ENCODE assay signal across 10 mouse cellular contexts in genomic region chr4:108781596-108781995, GRCm38 (mm10). TPM values are rescaled to one million over a fixed set of nuclear protein-coding genes. Genes with fewer than 3 reads are reported as not detected.
A peak's percentile ranks its signal among the peaks of the same experiment; 100 is the strongest.
DNase-seq lines count a peak whose midpoint lies in the region; ATAC-seq lines count a peak whose summit lies in the region.
"Had no signal": no experiment of that assay in that cellular context is flagged by ENCODE, and none has a peak within 500 bp of the region (broad histone marks: within the 10 kb centered on the region; RNA-seq: fewer than 3 reads in every experiment).

No protein-coding gene starts in this region.

- H3K4me2 ChIP-seq in heart, embryonic 15.5 days = peak overlapping the region; percentile 79; the same call in 1 of the 2 replicates
- H3K4me2 ChIP-seq in forebrain, embryonic 11.5 days (ENCODE audit: low read depth, low read length, severe bottlenecking) = peak overlapping the region; percentile 69; the same call in 1 of the 2 replicates
- H3K4me2 ChIP-seq in limb, embryonic 11.5 days (ENCODE audit: low read depth, severe bottlenecking) = 0 out of 2 replicates have a peak overlapping the region, but pooled peaks have one; percentile 71

- 0 out of 2 replicates have a peak overlapping the region, but pooled peaks have one; percentile 96 for H3K4me3 ChIP-seq in heart, embryonic 15.5 days
- H3K4me3 ChIP-seq in forebrain, embryonic 11.5 days (ENCODE audit: low read depth, low read length) = no peak overlapping the region
- H3K4me3 ChIP-seq in limb, embryonic 11.5 days (ENCODE audit: low read depth, low read length) = no peak overlapping the region

- ATAC-seq in heart, embryonic 15.5 days (replicated peaks; ENCODE audit: insufficient number of reproducible peaks, insufficient read depth, low FRiP score, low read depth) = no peak
- ATAC-seq in forebrain, embryonic 11.5 days (replicated peaks; ENCODE audit: low FRiP score) = no peak
- no peak for ATAC-seq in limb, embryonic 11.5 days (ENCODE audit: insufficient number of reproducible peaks, low FRiP score, low TSS enrichment, low read depth)

- no peaks in the 10 kb centered on the region for H3K27me3 ChIP-seq in heart, embryonic 15.5 days
- no peaks in the 10 kb centered on the region for H3K27me3 ChIP-seq in forebrain, embryonic 11.5 days (ENCODE audit: control insufficient read depth, insufficient read depth, low read length)
- no peaks in the 10 kb centered on the region for H3K27me3 ChIP-seq in limb, embryonic 11.5 days (ENCODE audit: control insufficient read depth, insufficient read depth, low read length)
- H3K27me3 ChIP-seq: Patski had no signal

- no peaks in the 10 kb centered on the region for H3K9me3 ChIP-seq in heart, embryonic 15.5 days (replicated peaks)
- H3K9me3 ChIP-seq in forebrain, embryonic 11.5 days (ENCODE audit: control insufficient read depth, low read length) = no peaks in the 10 kb centered on the region
- H3K9me3 ChIP-seq in limb, embryonic 11.5 days (ENCODE audit: control insufficient read depth, low read length) = no peaks in the 10 kb centered on the region

- peaks cover 4% of the 10 kb centered on the region; the same call in 1 of the 2 replicates for H3K4me1 ChIP-seq in heart, embryonic 15.5 days (replicated peaks)
- H3K4me1 ChIP-seq in forebrain, embryonic 11.5 days (replicated peaks; ENCODE audit: control insufficient read depth, insufficient read depth, low read length) = peaks cover 5% of the 10 kb centered on the region; the same call in 1 of the 2 replicates
- no peaks in the 10 kb centered on the region for H3K4me1 ChIP-seq in limb, embryonic 11.5 days (ENCODE audit: control insufficient read depth, insufficient read depth, low read length)

- DNase-seq in heart, postnatal 4 days = no peak
- DNase-seq in adipocyte (ENCODE audit: low spot score) = peak; percentile 67
- DNase-seq in forebrain, embryonic 11.5 days (ENCODE audit: low spot score) = no peak
- no peak for DNase-seq in limb, embryonic 11.5 days (ENCODE audit: low spot score)
- no peak for DNase-seq in adrenal gland, adult 18-20 months (ENCODE audit: low spot score in 2 of 2)
- DNase-seq in layer of hippocampus, postnatal 14 days (ENCODE audit: low spot score in 2 of 2) = no peak
- DNase-seq in testis, postnatal 10 days (ENCODE audit: low spot score) = no peak
- DNase-seq: gastrocnemius, postnatal 14 days had no signal

- H3K9ac ChIP-seq in heart, embryonic 15.5 days = no peak overlapping the region
- no peak overlapping the region for H3K9ac ChIP-seq in forebrain, embryonic 11.5 days (ENCODE audit: low read length)
- H3K9ac ChIP-seq in limb, embryonic 11.5 days (ENCODE audit: low read length) = no peak overlapping the region

- H3K27ac ChIP-seq in heart, embryonic 15.5 days = no peak overlapping the region
- peak overlapping the region; percentile 25; the same call in 1 of the 2 replicates for H3K27ac ChIP-seq in forebrain, embryonic 11.5 days (ENCODE audit: low read depth, low read length)
- no peak overlapping the region for H3K27ac ChIP-seq in limb, embryonic 11.5 days (replicated peaks; ENCODE audit: low read depth, low read length)

- 66% methylated on average over 3 of the region's 3 CpGs for WGBS in heart, embryonic 15.5 days
- 52% methylated on average over 3 of the region's 3 CpGs for WGBS in forebrain, embryonic 11.5 days
- WGBS in limb, embryonic 11.5 days = 70% methylated on average over 3 of the region's 3 CpGs

- no peaks in the 10 kb centered on the region for H3K36me3 ChIP-seq in heart, embryonic 15.5 days
- H3K36me3 ChIP-seq in forebrain, embryonic 11.5 days (ENCODE audit: control insufficient read depth, insufficient read depth, low read length) = no peaks in the 10 kb centered on the region
- H3K36me3 ChIP-seq in limb, embryonic 11.5 days (ENCODE audit: control insufficient read depth, insufficient read depth, low read length) = no peaks in the 10 kb centered on the region

RNA-seq across cellular contexts. Expression of gene Zfyve9, which starts 1.0 kb away (rescaled TPM):
- 2.8 and 3.0 TPM in 2 replicates for polyA plus RNA-seq in heart, embryonic 15.5 days (2015; fragmentation: Nextera tagmentation; extraction: Ambion mirVana)
- 10 to 100 TPM; 24.3 to 25.7 TPM for total RNA-seq in heart, postnatal 4 days (2021)
- polyA plus RNA-seq in forebrain, embryonic 11.5 days (2014; fragmentation: Nextera tagmentation; extraction: Ambion mirVana) = 4.0 and 4.8 TPM in 2 replicates
- polyA plus RNA-seq in limb, embryonic 11.5 days (2014; fragmentation: Nextera tagmentation; extraction: Ambion mirVana) = 4.7 and 4.8 TPM in 2 replicates
- 10 to 100 TPM; 22.3 to 26.9 TPM for total RNA-seq in adrenal gland, adult 18-20 months (2021)
- 10 to 100 TPM; 46.1 to 48.8 TPM for total RNA-seq in layer of hippocampus, postnatal 14 days (2021)

RNA-seq across cellular contexts. Expression of gene Btf3l4, which starts 51.8 kb away (rescaled TPM):
- polyA plus RNA-seq in heart, embryonic 15.5 days (2015; fragmentation: Nextera tagmentation; extraction: Ambion mirVana) = 135 and 166 TPM in 2 replicates
- total RNA-seq in heart, postnatal 4 days (2021) = 100 to 1,000 TPM; 130 to 132 TPM
- 230 and 249 TPM in 2 replicates for polyA plus RNA-seq in forebrain, embryonic 11.5 days (2014; fragmentation: Nextera tagmentation; extraction: Ambion mirVana)
- 249 and 251 TPM in 2 replicates for polyA plus RNA-seq in limb, embryonic 11.5 days (2014; fragmentation: Nextera tagmentation; extraction: Ambion mirVana)
- total RNA-seq in adrenal gland, adult 18-20 months (2021) = 100 to 1,000 TPM; 115 to 126 TPM
- total RNA-seq in layer of hippocampus, postnatal 14 days (2021) = 100 to 1,000 TPM in 1 of 2 experiments, 10 to 100 TPM in 1; 97.7 to 111 TPM

RNA-seq across cellular contexts. Expression of gene Txndc12, which starts 52.8 kb away (rescaled TPM):
- 107 and 122 TPM in 2 replicates for polyA plus RNA-seq in heart, embryonic 15.5 days (2015; fragmentation: Nextera tagmentation; extraction: Ambion mirVana)
- total RNA-seq in heart, postnatal 4 days (2021) = 10 to 100 TPM; 83.3 to 86.4 TPM
- 99.4 and 101 TPM in 2 replicates for polyA plus RNA-seq in forebrain, embryonic 11.5 days (2014; fragmentation: Nextera tagmentation; extraction: Ambion mirVana)
- polyA plus RNA-seq in limb, embryonic 11.5 days (2014; fragmentation: Nextera tagmentation; extraction: Ambion mirVana) = 116 TPM in 2 replicates
- total RNA-seq in adrenal gland, adult 18-20 months (2021) = 10 to 100 TPM; 66.4 to 68.5 TPM
- total RNA-seq in layer of hippocampus, postnatal 14 days (2021) = 10 to 100 TPM; 38.8 to 38.9 TPM
